Mouse (Mus musculus) thymus, postnatal 25 days (tissue): Measurements from ENCODE around the gene Reep3.

Source experiments
- DNase-seq: peaks from one replicate; pipeline ENCODE4 v3.0.0; 2022

The Reep3 gene

GRCm38 (mm10) chr10:67081206-67082007, 15.3 kb downstream of the Reep3 start:
- no peak for DNase-seq

- no peak for DNase-seq
These were observed 17.7 kb downstream of the Reep3 start for GRCm38 (mm10) chr10:67079030-67079429.

GRCm38 (mm10) chr10:67075931-67076878, 20.5 kb downstream of the Reep3 start:
- no peak for DNase-seq

- DNase-seq = no peak
These were observed 23.2 kb downstream of the Reep3 start for GRCm38 (mm10) chr10:67073577-67073976.

- DNase-seq = no peak
These were observed 24.1 kb downstream of the Reep3 start for GRCm38 (mm10) chr10:67072600-67072999.

GRCm38 (mm10) chr10:67071884-67072283, 24.9 kb downstream of the Reep3 start:
- peak; percentile 30 for DNase-seq

- DNase-seq = no peak
These were observed 25.4 kb downstream of the Reep3 start for GRCm38 (mm10) chr10:67071389-67071788.

GRCm38 (mm10) chr10:67069013-67069412, 27.7 kb downstream of the Reep3 start:
- peak; percentile 7 for DNase-seq

GRCm38 (mm10) chr10:67066421-67066820, 30.3 kb downstream of the Reep3 start:
- DNase-seq = no peak

- no peak for DNase-seq
These were observed 30.8 kb downstream of the Reep3 start for GRCm38 (mm10) chr10:67065927-67066326.

GRCm38 (mm10) chr10:67065277-67065887, 31.4 kb downstream of the Reep3 start:
- DNase-seq = no peak

- no peak for DNase-seq
These were observed 34.9 kb downstream of the Reep3 start for GRCm38 (mm10) chr10:67061823-67062222.

- DNase-seq = no peak
These were observed 35.4 kb downstream of the Reep3 start for GRCm38 (mm10) chr10:67061367-67061801.

- no peak for DNase-seq
These were observed 38.0 kb downstream of the Reep3 start for GRCm38 (mm10) chr10:67058702-67059101.

GRCm38 (mm10) chr10:67058297-67058696, 38.4 kb downstream of the Reep3 start:
- DNase-seq = no peak

GRCm38 (mm10) chr10:67057696-67058095, 39.0 kb downstream of the Reep3 start:
- DNase-seq = no peak

GRCm38 (mm10) chr10:67057208-67057607, 39.5 kb downstream of the Reep3 start:
- DNase-seq = no peak

GRCm38 (mm10) chr10:67055867-67056856, 40.6 kb downstream of the Reep3 start:
- DNase-seq = no peak

GRCm38 (mm10) chr10:67053475-67053874, 43.3 kb downstream of the Reep3 start:
- no peak for DNase-seq

GRCm38 (mm10) chr10:67052429-67052828, 44.3 kb downstream of the Reep3 start:
- DNase-seq = no peak

GRCm38 (mm10) chr10:67051466-67051865, 45.3 kb downstream of the Reep3 start:
- DNase-seq = no peak

- no peak for DNase-seq
These were observed 46.0 kb downstream of the Reep3 start for GRCm38 (mm10) chr10:67050766-67051165.
